Mouse (Mus musculus) liver, embryonic 14.5 days (tissue): ENCODE data around the gene Hist1h4k. TPM values are rescaled to one million over a fixed set of nuclear protein-coding genes. Genes with fewer than 3 reads are reported as not detected.
A peak's percentile ranks its signal among the peaks of the same experiment; 100 is the strongest.
"Not testable (repeated sequence)": the region's sequence is repeated elsewhere in the genome, so short reads cannot be mapped to it uniquely, and the experiment has no call there.

Experiments used
- ATAC-seq: fragments of 200-750 bp; cut with Nextera tagmentation; 2 replicates; pipeline ENCODE4 v1.8.0; 2017; ENCODE audit warnings: moderate number of reproducible peaks, mild to moderate bottlenecking, moderate library complexity; ENCODE audit not compliant: insufficient read depth
- DNase-seq, 3 experiments: peaks; one replicate each; pipeline ENCODE4 v3.0.0-alpha.2; 2012 to 2013; ENCODE audit warnings: low read depth in 3 of 3, low spot score in 3 of 3
- H3K27ac ChIP-seq: fragments of 300-500 bp; sonication (generic); 2 replicates; pipeline ENCODE4 v1.5.1; 2014; ENCODE audit warnings: moderate library complexity, mild to moderate bottlenecking, control low read depth, inconsistent platforms
- H3K27me3 ChIP-seq: fragments of 300-500 bp; sonication (generic); 2 replicates; pipeline ENCODE4 v1.6.1; 2014; ENCODE audit warnings: mild to moderate bottlenecking, low read length, moderate library complexity; ENCODE audit not compliant: control insufficient read depth, insufficient read depth
- H3K36me3 ChIP-seq: fragments of 300-500 bp; sonication (generic); replicated peaks from 2 replicates; pipeline ENCODE4 v1.6.1; 2014; ENCODE audit warnings: low read depth; ENCODE audit not compliant: control insufficient read depth, insufficient read depth
- H3K4me1 ChIP-seq, 2 experiments: fragments of 200-500 bp in 1 of 2; fragments of 300-500 bp in 1 of 2; sonication (generic) in 1 of 2; replicated peaks; 2 replicates each; pipeline ENCODE4 v1.6.1; 2012 to 2014; ENCODE audit warnings: antibody characterized with exemption in 1 of 2, inconsistent platforms in 1 of 2, low read length in 1 of 2; ENCODE audit not compliant: control insufficient read depth in 2 of 2, insufficient read depth in 2 of 2
- H3K4me2 ChIP-seq: fragments of 300-500 bp; sonication (generic); 2 replicates; pipeline ENCODE4 v1.6.1; 2014; ENCODE audit warnings: low read depth, mild to moderate bottlenecking, control low read depth, moderate library complexity
- H3K4me3 ChIP-seq, 2 experiments: fragments of 200-500 bp in 1 of 2; fragments of 300-500 bp in 1 of 2; sonication (generic) in 1 of 2; 2 replicates each; pipeline ENCODE4 v1.5.1; 2012 to 2014; ENCODE audit warnings: low read depth in 2 of 2, low read length in 2 of 2, mild to moderate bottlenecking in 2 of 2, control low read depth in 1 of 2, inconsistent platforms in 1 of 2, moderate library complexity in 1 of 2; ENCODE audit not compliant: insufficient read depth in 1 of 2
- H3K9ac ChIP-seq: fragments of 300-500 bp; sonication (generic); replicated peaks from 2 replicates; pipeline ENCODE4 v1.6.1; 2014; ENCODE audit warnings: mild to moderate bottlenecking, control low read depth, moderate library complexity
- H3K9me3 ChIP-seq: fragments of 300-500 bp; sonication (generic); 2 replicates; pipeline ENCODE4 v1.6.1; 2016; ENCODE audit warnings: low read length, mixed read lengths; ENCODE audit not compliant: control insufficient read depth
- CTCF ChIP-seq: IDR thresholded peaks from 2 replicates; pipeline ENCODE4 v1.5.1; 2016; ENCODE audit warnings: antibody characterized with exemption, low read depth, control low read depth
- EP300 ChIP-seq: IDR thresholded peaks from 2 replicates; pipeline ENCODE4 v1.6.1; 2016; ENCODE audit warnings: antibody characterized with exemption, low read depth
- WGBS: fragments of 180-500 bp; shearing (Covaris S2); extraction: QIAGEN DNeasy Blood & Tissue Kit; methylation state at CpG from one replicate; pipeline ENCODE4 v1.1.7; 2014; ENCODE audit not compliant: insufficient replicate concordance; 5-methylcytosine and 5-hydroxymethylcytosine counted together
- polyA plus RNA-seq, 2 experiments: library from polyadenylated mRNA; depleted of rRNA in 1 of 2; stranded (reverse) in 1 of 2; unstranded in 1 of 2; fragments of >200 nt; fragmentation: Nextera tagmentation in 1 of 2; extraction: Ambion mirVana in 1 of 2; gene quantifications; 2 replicates each; pipeline versions ENCODE4 v1.2.1 to v1.2.3; 2012 to 2014

The Hist1h4k gene
- polyA plus RNA-seq, 2 experiments, result 5.5 to 32.8 TPM

- Histone ChIP-seq H3K4me2 (peak within 1 kb of the TSS; percentile 99), H3K4me1 (peaks cover 20 to 34% of the 10 kb centered on the region in 2 experiments), H3K9ac (peak within 1 kb of the TSS; percentile 98), H3K4me3 (peak within 1 kb of the TSS; percentile 67 to 73), H3K27ac (peak within 1 kb of the TSS; percentile 100)
- DNase-seq (peak; percentile 95 to 96 (median 96)), ATAC-seq (peak; percentile 81)
- not testable (repeated sequence) for H3K9me3 ChIP-seq, H3K27me3 ChIP-seq, H3K36me3 ChIP-seq
- under 1% methylated on average over 23 of the region's 50 CpGs for WGBS
- peak; percentile 71 for TF ChIP-seq EP300
These were observed 34.3 kb downstream of the Hist1h4k start, which contains the start of the genes Hist1h2bl and Hist1h2ai for GRCm38 (mm10) chr13:21715864-21716539. Gene Hist1h2bl (minus strand): TSS chr13:21716143. Gene Hist1h2ai (plus strand): TSS chr13:21716422.

GRCm38 (mm10) chr13:21715131-21715863, 35.0 kb downstream of the Hist1h4k start:
- peak overlapping the region; percentile 100 for H3K27ac ChIP-seq

DNA sequence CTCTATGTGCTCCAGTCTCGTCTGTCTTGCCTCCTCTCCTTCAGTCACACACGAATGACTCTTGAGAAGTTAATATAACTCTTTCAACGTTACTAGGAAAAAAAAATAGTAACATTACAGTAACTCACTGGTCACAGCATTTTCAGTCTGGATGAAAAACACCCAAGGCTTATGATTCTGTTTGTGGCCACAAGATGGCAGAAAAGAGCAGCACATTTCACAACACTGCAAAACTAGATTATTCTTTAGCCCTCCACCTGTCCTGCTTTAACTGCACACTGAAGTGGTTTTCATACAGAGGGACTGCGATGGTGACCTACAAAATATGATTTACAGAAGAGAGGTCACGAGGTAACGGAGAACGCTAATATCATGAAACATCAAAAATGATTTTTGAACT, 35.6 kb downstream of the Hist1h4k start:
- under 1% methylated on average over 7 of the region's 7 CpGs for WGBS
- DNase-seq, result peak; percentile 70 to 79 (median 71)
- Histone ChIP-seq H3K27ac (peak overlapping the region; percentile 100), H3K36me3 (no peaks in the 10 kb centered on the region), H3K4me2 (peak overlapping the region; percentile 99), H3K4me3 (peak overlapping the region; percentile 65 to 73), H3K27me3 (no peaks in the 10 kb centered on the region), H3K4me1 (peaks cover 15 to 31% of the 10 kb centered on the region in 2 experiments), H3K9ac (peak overlapping the region; percentile 98), H3K9me3 (no peaks in the 10 kb centered on the region)
- no peak for ATAC-seq
- TF ChIP-seq CTCF, result peak; percentile 88
- TF ChIP-seq EP300, result no peak; the same call in 1 of the 2 replicates

More at GRCm38 (mm10) chr13:21715131-21715863, 35.0 kb downstream of the Hist1h4k start:
- Histone ChIP-seq H3K9ac (peak overlapping the region; percentile 98), H3K36me3 (no peaks in the 10 kb centered on the region), H3K9me3 (no peaks in the 10 kb centered on the region), H3K27me3 (no peaks in the 10 kb centered on the region), H3K4me1 (peaks cover 20 to 35% of the 10 kb centered on the region in 2 experiments), H3K4me2 (peak overlapping the region; percentile 99), H3K4me3 (peak overlapping the region; percentile 65 to 73)
- under 1% methylated on average over 22 of the region's 22 CpGs for WGBS
- peak; percentile 2; the same call in 1 of the 2 replicates for ATAC-seq
- peak in 2 of 3 experiments; percentile 56 to 65 for DNase-seq
- TF ChIP-seq CTCF, result no peak
- TF ChIP-seq EP300, result no peak

DNA sequence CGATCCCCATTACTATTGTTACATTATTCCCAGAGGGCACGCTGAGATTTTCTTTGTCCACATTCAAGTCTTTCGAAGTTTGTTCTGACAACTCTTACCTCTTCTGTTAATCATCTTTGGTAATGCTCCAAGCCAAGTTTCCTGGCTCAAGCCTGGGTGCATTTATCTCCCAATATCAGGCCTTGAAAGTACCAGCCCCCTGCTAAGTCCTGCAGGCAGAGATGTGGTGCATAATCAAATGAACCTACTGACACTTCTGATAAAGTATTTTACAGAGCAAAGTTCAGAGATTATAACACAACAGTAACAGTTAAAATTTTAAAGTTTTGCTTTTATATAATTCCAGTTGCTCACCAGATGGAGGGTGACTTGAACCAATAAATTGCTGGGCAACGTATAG, 38.6 kb downstream of the Hist1h4k start:
- H3K4me1 ChIP-seq, result peaks cover 12 to 21% of the 10 kb centered on the region in 2 experiments
- H3K4me3 ChIP-seq, result peak overlapping the region in 1 of 2 experiments; percentile 47; a peak in 2 of 4 replicates
- H3K4me2 ChIP-seq, result peak overlapping the region; percentile 73
- no peak overlapping the region for H3K27ac ChIP-seq
- no peak for DNase-seq
- no peak for ATAC-seq
- H3K36me3 ChIP-seq, result no peaks in the 10 kb centered on the region
- H3K9ac ChIP-seq, result peak overlapping the region; percentile 29
- no peaks in the 10 kb centered on the region for H3K9me3 ChIP-seq
- WGBS, result 22% methylated on average over 4 of the region's 4 CpGs
- no peaks in the 10 kb centered on the region for H3K27me3 ChIP-seq
- TF ChIP-seq CTCF (no peak), EP300 (peak; percentile 58)
